Mouse (Mus musculus): ENCODE measurements around the gene Rnf217. TPM values are rescaled to one million over a fixed set of nuclear protein-coding genes. Genes with fewer than 3 reads are reported as not detected.

The Rnf217 gene
- polyA plus RNA-seq, 1 experiment from 2014 or later = 1.4 TPM

GRCm38 (mm10) chr10:31496931-31497330 is 112.1 kb downstream of the Rnf217 start:
- Histone ChIP-seq H3K4me3 (ENCODE audit: low read depth, low read length) (no peak overlapping the region), H3K9ac (ENCODE audit: low read length) (no peak overlapping the region), H3K9me3 (ENCODE audit: control insufficient read depth, low read length) (no peaks in the 10 kb centered on the region), H3K4me1 (ENCODE audit: control insufficient read depth, insufficient read depth, low read length) (no peaks in the 10 kb centered on the region), H3K36me3 (ENCODE audit: control insufficient read depth, insufficient read depth, low read length) (no peaks in the 10 kb centered on the region), H3K27ac (ENCODE audit: low read depth, low read length) (no peak overlapping the region), H3K4me2 (no peak overlapping the region), H3K27me3 (ENCODE audit: control insufficient read depth, insufficient read depth, low read length) (no peaks in the 10 kb centered on the region)
- WGBS = 94% methylated on average over 2 of the region's 2 CpGs
- DNase-seq (ENCODE audit: low spot score, missing footprints) (no peak), ATAC-seq (ENCODE audit: low FRiP score) (no peak)

- 88% methylated on average over 3 of the region's 3 CpGs for WGBS
- H3K9me3 ChIP-seq (ENCODE audit: control insufficient read depth, low read length) = no peaks in the 10 kb centered on the region
- no peak overlapping the region for H3K4me2 ChIP-seq
- H3K27ac ChIP-seq (ENCODE audit: low read depth, low read length) = no peak overlapping the region
- H3K27me3 ChIP-seq (ENCODE audit: control insufficient read depth, insufficient read depth, low read length) = no peaks in the 10 kb centered on the region
- ATAC-seq (ENCODE audit: low FRiP score) = no peak
- no peak for DNase-seq (ENCODE audit: low spot score, missing footprints)
- H3K4me3 ChIP-seq (ENCODE audit: low read depth, low read length) = no peak overlapping the region
- no peaks in the 10 kb centered on the region for H3K36me3 ChIP-seq (ENCODE audit: control insufficient read depth, insufficient read depth, low read length)
- no peaks in the 10 kb centered on the region for H3K4me1 ChIP-seq (ENCODE audit: control insufficient read depth, insufficient read depth, low read length)
- H3K9ac ChIP-seq (ENCODE audit: low read length) = no peak overlapping the region
Measured at GRCm38 (mm10) chr10:31495826-31496225, 113.2 kb downstream of the Rnf217 start.

- H3K9ac ChIP-seq (ENCODE audit: low read length) = no peak overlapping the region
- DNase-seq (ENCODE audit: low spot score, missing footprints) (no peak), ATAC-seq (ENCODE audit: low FRiP score) (no peak)
- H3K4me3 ChIP-seq (ENCODE audit: low read depth, low read length) = no peak overlapping the region
- WGBS = 88% methylated on average over 1 of the region's 1 CpGs
- no peaks in the 10 kb centered on the region for H3K27me3 ChIP-seq (ENCODE audit: control insufficient read depth, insufficient read depth, low read length)
- no peaks in the 10 kb centered on the region for H3K4me1 ChIP-seq (ENCODE audit: control insufficient read depth, insufficient read depth, low read length)
- no peaks in the 10 kb centered on the region for H3K9me3 ChIP-seq (ENCODE audit: control insufficient read depth, low read length)
- no peak overlapping the region for H3K4me2 ChIP-seq
- no peaks in the 10 kb centered on the region for H3K36me3 ChIP-seq (ENCODE audit: control insufficient read depth, insufficient read depth, low read length)
- no peak overlapping the region for H3K27ac ChIP-seq (ENCODE audit: low read depth, low read length)
Measured at GRCm38 (mm10) chr10:31494296-31494695, 114.7 kb downstream of the Rnf217 start.

- DNase-seq (ENCODE audit: low spot score, missing footprints) = no peak
- no peak overlapping the region for H3K9ac ChIP-seq (ENCODE audit: low read length)
- WGBS = 79% methylated on average over 10 of the region's 10 CpGs
Measured at GRCm38 (mm10) chr10:31467043-31467898, 141.7 kb downstream of the Rnf217 start.

GRCm38 (mm10) chr10:31465840-31466541 is 143.0 kb downstream of the Rnf217 start:
- Histone ChIP-seq H3K4me3 (ENCODE audit: low read depth, low read length) (no peak overlapping the region), H3K4me2 (no peak overlapping the region), H3K4me1 (ENCODE audit: control insufficient read depth, insufficient read depth, low read length) (no peaks in the 10 kb centered on the region), H3K9me3 (ENCODE audit: control insufficient read depth, low read length) (no peaks in the 10 kb centered on the region), H3K27ac (ENCODE audit: low read depth, low read length) (no peak overlapping the region), H3K27me3 (ENCODE audit: control insufficient read depth, insufficient read depth, low read length) (no peaks in the 10 kb centered on the region), H3K9ac (ENCODE audit: low read length) (no peak overlapping the region), H3K36me3 (ENCODE audit: control insufficient read depth, insufficient read depth, low read length) (no peaks in the 10 kb centered on the region)
- 89% methylated on average over 6 of the region's 6 CpGs for WGBS
- ATAC-seq (ENCODE audit: low FRiP score) (no peak), DNase-seq (ENCODE audit: low spot score, missing footprints) (peak; percentile 69)

More at GRCm38 (mm10) chr10:31467043-31467898, 141.7 kb downstream of the Rnf217 start:
- Histone ChIP-seq H3K36me3 (ENCODE audit: control insufficient read depth, insufficient read depth, low read length) (no peaks in the 10 kb centered on the region), H3K4me3 (ENCODE audit: low read depth, low read length) (no peak overlapping the region), H3K27me3 (ENCODE audit: control insufficient read depth, insufficient read depth, low read length) (no peaks in the 10 kb centered on the region), H3K4me2 (no peak overlapping the region), H3K4me1 (ENCODE audit: control insufficient read depth, insufficient read depth, low read length) (no peaks in the 10 kb centered on the region), H3K27ac (ENCODE audit: low read depth, low read length) (no peak overlapping the region), H3K9me3 (ENCODE audit: control insufficient read depth, low read length) (no peaks in the 10 kb centered on the region)
- no peak for ATAC-seq (ENCODE audit: low FRiP score)

- DNase-seq (ENCODE audit: low spot score, missing footprints) = peak; percentile 76
- H3K27me3 ChIP-seq (ENCODE audit: control insufficient read depth, insufficient read depth, low read length) = no peaks in the 10 kb centered on the region
- H3K4me1 ChIP-seq (ENCODE audit: control insufficient read depth, insufficient read depth, low read length) = no peaks in the 10 kb centered on the region
- H3K4me2 ChIP-seq = no peak overlapping the region
- H3K4me3 ChIP-seq (ENCODE audit: low read depth, low read length) = no peak overlapping the region
- WGBS = 88% methylated on average over 4 of the region's 4 CpGs
- H3K9ac ChIP-seq (ENCODE audit: low read length) = no peak overlapping the region
- ATAC-seq (ENCODE audit: low FRiP score) = no peak
- H3K27ac ChIP-seq (ENCODE audit: low read depth, low read length) = no peak overlapping the region
- H3K9me3 ChIP-seq (ENCODE audit: control insufficient read depth, low read length) = no peaks in the 10 kb centered on the region
- H3K36me3 ChIP-seq (ENCODE audit: control insufficient read depth, insufficient read depth, low read length) = no peaks in the 10 kb centered on the region
Measured at GRCm38 (mm10) chr10:31465424-31465823, 143.6 kb downstream of the Rnf217 start.

- WGBS = 94% methylated on average over 2 of the region's 2 CpGs
- Histone ChIP-seq H3K9me3 (ENCODE audit: control insufficient read depth, low read length) (no peaks in the 10 kb centered on the region), H3K36me3 (ENCODE audit: control insufficient read depth, insufficient read depth, low read length) (no peaks in the 10 kb centered on the region), H3K4me1 (ENCODE audit: control insufficient read depth, insufficient read depth, low read length) (no peaks in the 10 kb centered on the region), H3K27me3 (ENCODE audit: control insufficient read depth, insufficient read depth, low read length) (no peaks in the 10 kb centered on the region), H3K4me2 (no peak overlapping the region), H3K27ac (ENCODE audit: low read depth, low read length) (no peak overlapping the region), H3K4me3 (ENCODE audit: low read depth, low read length) (no peak overlapping the region), H3K9ac (ENCODE audit: low read length) (no peak overlapping the region)
- DNase-seq (ENCODE audit: low spot score, missing footprints) = no peak
- no peak for ATAC-seq (ENCODE audit: low FRiP score)
Measured at GRCm38 (mm10) chr10:31463044-31463443, 145.9 kb downstream of the Rnf217 start.

GRCm38 (mm10) chr10:31456806-31457205 is 152.2 kb downstream of the Rnf217 start:
- Histone ChIP-seq H3K4me1 (ENCODE audit: control insufficient read depth, insufficient read depth, low read length) (no peaks in the 10 kb centered on the region), H3K4me3 (ENCODE audit: low read depth, low read length) (no peak overlapping the region), H3K27me3 (ENCODE audit: control insufficient read depth, insufficient read depth, low read length) (no peaks in the 10 kb centered on the region), H3K36me3 (ENCODE audit: control insufficient read depth, insufficient read depth, low read length) (no peaks in the 10 kb centered on the region), H3K4me2 (no peak overlapping the region), H3K9ac (ENCODE audit: low read length) (no peak overlapping the region), H3K27ac (ENCODE audit: low read depth, low read length) (no peak overlapping the region), H3K9me3 (ENCODE audit: control insufficient read depth, low read length) (no peaks in the 10 kb centered on the region)
- DNase-seq (ENCODE audit: low spot score, missing footprints) (no peak), ATAC-seq (ENCODE audit: low FRiP score) (no peak)
- 36% methylated on average over 1 of the region's 1 CpGs for WGBS

GRCm38 (mm10) chr10:31447083-31447482 is 161.9 kb downstream of the Rnf217 start:
- ATAC-seq (ENCODE audit: low FRiP score) (no peak), DNase-seq (ENCODE audit: low spot score, missing footprints) (no peak)
- H3K9ac ChIP-seq (ENCODE audit: low read length) = no peak overlapping the region
- no peak overlapping the region for H3K27ac ChIP-seq (ENCODE audit: low read depth, low read length)
- no peaks in the 10 kb centered on the region for H3K36me3 ChIP-seq (ENCODE audit: control insufficient read depth, insufficient read depth, low read length)
- no peaks in the 10 kb centered on the region for H3K27me3 ChIP-seq (ENCODE audit: control insufficient read depth, insufficient read depth, low read length)
- H3K9me3 ChIP-seq (ENCODE audit: control insufficient read depth, low read length) = no peaks in the 10 kb centered on the region
- H3K4me2 ChIP-seq = no peak overlapping the region
- no peak overlapping the region for H3K4me3 ChIP-seq (ENCODE audit: low read depth, low read length)
- WGBS = 48% methylated on average over 1 of the region's 1 CpGs
- H3K4me1 ChIP-seq (ENCODE audit: control insufficient read depth, insufficient read depth, low read length) = 0 out of 2 replicates have a peak, but pooled peaks cover 2% of the 10 kb centered on the region

Data from midbrain, embryonic 11.5 days (tissue).